Mouse (Mus musculus) right cerebral cortex, postnatal 4 days (tissue): ENCODE data around the gene Nrip2.

Experiments used
- DNase-seq: peaks from one replicate; pipeline ENCODE4 v3.0.0-alpha.2; 2022

Gene Nrip2

DNA sequence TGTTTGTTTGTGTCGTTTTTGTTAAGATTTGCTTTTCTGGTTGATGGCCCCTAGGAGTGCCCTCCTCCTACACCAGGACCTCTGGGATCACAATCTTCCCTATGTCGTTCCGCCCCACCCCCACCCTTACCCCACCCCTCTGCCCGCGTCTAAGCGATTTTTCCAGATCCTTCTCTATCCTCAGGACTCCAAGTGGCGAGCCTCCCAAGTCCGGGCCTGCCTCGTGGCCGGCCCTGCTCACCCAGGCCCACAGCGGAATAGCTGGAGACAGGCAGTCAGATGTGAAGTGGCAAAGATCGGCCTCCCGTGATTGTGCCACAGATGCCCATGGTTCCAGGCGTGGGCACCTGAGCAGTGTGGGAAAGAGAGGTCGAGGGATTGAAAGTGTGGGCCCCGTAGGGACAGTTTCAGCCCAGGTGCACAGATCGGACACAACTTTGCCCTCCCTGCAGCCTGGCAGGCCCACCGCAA, 39.8 kb downstream of the Nrip2 start:
- DNase-seq = no peak

DNA sequence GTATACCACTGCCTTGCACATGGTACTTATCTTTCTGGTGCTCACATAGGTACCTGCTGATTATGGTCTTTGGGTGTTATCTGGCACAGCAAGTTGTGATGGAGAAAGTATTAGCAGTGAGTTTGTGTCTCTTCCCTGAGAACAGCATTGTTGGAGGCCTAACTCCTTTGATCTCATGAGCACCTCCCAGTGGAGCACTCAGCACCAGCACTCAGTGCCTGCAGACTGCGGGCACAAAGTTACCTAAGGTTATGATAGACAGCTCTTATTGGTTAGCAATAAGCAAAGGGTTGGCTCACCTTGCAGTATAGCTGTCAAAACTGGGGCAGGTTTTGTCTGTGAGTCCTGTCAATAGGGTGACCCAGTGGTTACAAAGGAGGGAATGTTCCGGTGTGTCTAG, 41.1 kb downstream of the Nrip2 start:
- DNase-seq = no peak

DNA sequence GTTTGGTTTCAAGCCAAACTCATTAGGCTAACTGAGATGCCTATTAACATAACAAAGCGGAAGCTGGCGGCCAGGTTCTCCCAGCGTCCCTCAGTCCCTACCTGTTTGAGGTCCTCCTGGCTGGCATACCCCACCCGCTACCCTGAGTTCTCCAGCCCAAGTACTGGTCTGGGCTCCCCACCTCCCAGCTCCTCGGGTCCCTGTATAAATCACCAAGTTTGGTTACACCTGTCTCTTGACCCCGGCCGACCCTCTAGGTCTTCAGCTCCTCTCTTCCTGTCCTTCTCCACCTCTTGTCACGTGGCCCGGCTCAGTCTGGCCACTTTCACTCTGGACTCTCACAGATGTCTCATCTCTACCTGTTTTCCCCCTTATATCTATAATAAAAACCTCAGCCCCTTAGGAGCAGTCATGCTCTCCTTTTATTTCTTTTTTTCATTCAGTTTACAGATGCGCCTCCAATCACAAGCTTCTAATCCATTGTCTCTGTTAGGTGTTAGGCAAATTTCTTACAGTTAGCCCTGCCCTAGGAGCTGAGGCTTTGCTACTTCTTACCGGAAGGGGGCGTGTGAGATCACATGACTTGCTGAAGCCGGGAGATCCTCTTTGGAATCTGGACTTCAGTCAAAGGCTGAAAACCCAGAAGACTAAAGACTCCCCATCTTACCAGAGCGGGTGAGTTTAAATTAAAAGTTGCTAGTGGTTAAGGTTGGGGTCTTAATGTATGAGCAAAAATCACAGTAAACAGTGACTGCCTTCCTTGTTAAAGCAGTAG, 46.9 kb downstream of the Nrip2 start:
- no peak for DNase-seq

DNA sequence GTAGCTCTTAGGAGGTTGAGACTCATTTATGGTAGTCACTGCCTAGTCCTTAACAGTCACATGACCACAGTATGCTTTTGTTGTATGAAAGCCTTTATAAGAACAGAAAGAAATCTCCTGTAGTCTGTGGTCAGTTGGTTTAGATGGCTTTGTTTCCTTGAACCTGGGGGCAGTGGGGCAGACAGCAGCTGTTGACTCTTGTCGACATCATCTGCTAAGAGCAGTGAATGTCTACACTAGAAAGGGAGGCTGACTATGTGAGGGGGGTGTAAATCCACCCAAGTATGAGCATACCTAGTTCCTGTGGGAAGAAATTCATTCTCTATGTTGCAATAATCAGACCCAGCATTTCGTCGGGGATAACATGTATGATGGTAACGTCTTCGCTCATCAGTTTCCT, 48.0 kb downstream of the Nrip2 start:
- DNase-seq = no peak

GRCm38 (mm10) chr6:128455835-128456605, 56.9 kb downstream of the Nrip2 start:
- DNase-seq = no peak

DNA sequence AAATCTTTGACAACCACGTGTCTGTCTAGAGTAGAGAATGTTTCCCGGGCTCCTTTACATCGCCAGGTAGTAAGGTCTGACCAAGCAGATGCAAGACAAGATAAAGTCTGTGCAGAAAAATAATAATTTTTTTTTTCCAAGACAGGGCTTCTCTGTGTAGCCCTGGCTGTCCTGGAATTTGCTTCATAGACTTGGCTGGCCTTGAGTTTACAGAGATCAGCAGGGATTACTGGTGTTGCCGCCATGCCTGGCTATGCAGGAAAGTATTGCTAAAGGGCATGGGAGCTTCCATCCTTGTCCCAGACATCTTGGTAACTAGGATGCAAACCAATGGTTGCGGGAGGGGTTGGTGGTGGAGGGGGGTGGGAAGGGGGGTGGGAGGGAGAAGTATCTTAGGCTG, 58.1 kb downstream of the Nrip2 start:
- DNase-seq = no peak

DNA sequence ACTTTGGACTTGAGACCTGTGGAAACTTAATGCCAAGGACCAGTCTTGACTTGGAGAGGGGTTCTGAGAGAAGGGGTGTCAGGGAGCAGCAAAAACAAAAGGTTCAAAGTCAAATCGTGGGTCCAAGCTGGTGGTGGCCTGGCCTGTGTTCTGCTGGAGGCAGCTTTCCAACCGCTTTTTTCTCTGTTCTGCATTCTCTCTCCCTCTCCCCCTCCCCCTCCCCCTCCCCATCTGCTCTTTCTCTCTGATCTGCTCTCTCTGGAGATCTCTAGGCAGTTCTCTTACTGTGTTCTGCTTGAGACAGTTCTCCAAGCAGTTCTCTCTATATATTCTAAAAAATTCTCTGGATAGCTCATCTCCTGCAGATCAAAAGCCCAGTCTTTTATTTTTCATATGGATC, 61.2 kb downstream of the Nrip2 start:
- no peak for DNase-seq

- DNase-seq = no peak
Observed at GRCm38 (mm10) chr6:128460729-128461503, 61.8 kb downstream of the Nrip2 start.

DNA sequence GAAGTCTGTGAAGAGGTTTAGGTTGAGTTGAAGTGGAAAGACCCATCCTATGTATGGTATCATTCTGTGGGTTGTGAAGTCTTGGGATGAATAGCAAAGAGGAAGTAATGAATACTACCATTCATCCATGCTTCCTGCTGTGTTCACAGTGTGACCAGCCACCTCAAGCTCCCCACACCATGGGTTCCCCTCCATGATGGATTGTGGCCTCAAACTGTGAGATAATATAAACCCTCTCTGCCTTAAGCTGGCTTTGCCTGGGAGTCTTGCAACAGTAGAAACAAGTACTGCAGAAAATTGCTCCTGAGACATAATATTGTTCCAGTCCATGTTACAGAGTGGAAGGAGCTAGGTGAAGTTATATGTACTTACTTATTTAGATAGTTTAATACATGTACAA, 62.5 kb downstream of the Nrip2 start:
- no peak for DNase-seq

- DNase-seq = no peak
Observed at GRCm38 (mm10) chr6:128464996-128465395, 65.9 kb downstream of the Nrip2 start.
